Mouse (Mus musculus): ENCODE results near the gene Hnrnph2.

GRCm38 (mm10) chrX:134652061-134652460 is 51.1 kb downstream of the Hnrnph2 start:
- TF ChIP-seq CTCF (IDR thresholded peaks at IDR 0.05; ENCODE audit: extremely low read depth, insufficient read depth, low read length) (no peak), POLR2A (IDR thresholded peaks at IDR 0.05; ENCODE audit: extremely low read depth, insufficient read depth, low read length) (no peak)

All from cortical plate, adult 2 months (tissue).